Mouse (Mus musculus): ENCODE measurements around the gene Ugcg. TPM values are rescaled to one million over a fixed set of nuclear protein-coding genes. Genes with fewer than 3 reads are reported as not detected.

The Ugcg gene
- polyA plus RNA-seq, 1 experiment from 2014 or later, result 20.3 TPM

DNA sequence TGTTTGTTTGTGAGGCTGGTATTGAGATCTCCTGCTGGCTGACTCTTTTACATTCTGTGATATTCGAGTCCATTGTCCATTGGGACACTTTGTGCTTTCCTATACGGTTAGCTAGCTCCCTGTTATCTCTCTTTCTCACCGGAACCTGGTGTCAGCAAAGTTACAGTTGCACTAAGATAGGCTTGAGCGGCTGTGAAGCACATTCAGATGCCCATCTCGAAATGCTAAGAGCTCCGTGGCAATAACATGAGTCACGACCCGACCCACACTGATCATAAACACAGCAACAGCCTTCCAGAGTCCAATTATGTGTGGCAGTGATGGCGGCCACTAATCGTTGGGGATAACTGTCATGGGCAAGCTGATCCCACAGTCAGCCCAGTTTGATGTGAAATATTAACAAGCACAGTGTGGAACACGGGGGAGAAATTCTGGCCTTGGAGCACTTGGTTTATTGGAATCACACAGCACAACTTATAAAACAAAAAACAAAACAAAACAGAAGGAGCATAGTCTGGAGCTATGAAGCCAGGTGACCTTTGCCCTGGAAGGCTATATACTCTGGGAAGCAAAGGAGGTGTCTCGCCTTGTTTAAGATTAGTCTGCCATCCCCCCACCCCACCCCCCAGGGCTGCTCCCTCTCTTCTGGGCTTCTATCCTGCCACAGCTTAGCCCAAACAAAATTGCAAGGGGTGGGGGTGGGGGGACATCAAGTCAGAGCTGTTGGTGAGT, 7.5 kb downstream of the Ugcg start:
- Histone ChIP-seq H3K36me3 (ENCODE audit: control insufficient read depth, insufficient read depth) (no peaks in the 10 kb centered on the region), H3K27ac (ENCODE audit: low read depth, low read length) (peak overlapping the region; percentile 95), H3K9ac (ENCODE audit: low read depth, low read length) (peak overlapping the region; percentile 11; the same call in 1 of the 2 replicates), H3K4me3 (ENCODE audit: low read depth, low read length) (no peak overlapping the region), H3K9me3 (ENCODE audit: control insufficient read depth) (no peaks in the 10 kb centered on the region), H3K4me2 (replicated peaks; ENCODE audit: low read depth) (peak overlapping the region; percentile 56), H3K4me1 (replicated peaks; ENCODE audit: control insufficient read depth, insufficient read depth, low read length) (peaks cover 14% of the 10 kb centered on the region; the same call in 1 of the 2 replicates), H3K27me3 (replicated peaks; ENCODE audit: control insufficient read depth, insufficient read depth, low read length) (no peaks in the 10 kb centered on the region)
- WGBS, result 12% methylated on average over 12 of the region's 12 CpGs
- peak; percentile 95 for ATAC-seq
- TF ChIP-seq CTCF (IDR thresholded peaks at IDR 0.05; ENCODE audit: low read depth), result no peak

- Histone ChIP-seq H3K4me1 (replicated peaks; ENCODE audit: control insufficient read depth, insufficient read depth, low read length) (peaks cover 14% of the 10 kb centered on the region; the same call in 1 of the 2 replicates), H3K9ac (ENCODE audit: low read depth, low read length) (peak overlapping the region; percentile 11; the same call in 1 of the 2 replicates), H3K27me3 (replicated peaks; ENCODE audit: control insufficient read depth, insufficient read depth, low read length) (no peaks in the 10 kb centered on the region), H3K9me3 (ENCODE audit: control insufficient read depth) (no peaks in the 10 kb centered on the region), H3K4me2 (replicated peaks; ENCODE audit: low read depth) (peak overlapping the region; percentile 56), H3K4me3 (ENCODE audit: low read depth, low read length) (no peak overlapping the region), H3K36me3 (ENCODE audit: control insufficient read depth, insufficient read depth) (no peaks in the 10 kb centered on the region), H3K27ac (ENCODE audit: low read depth, low read length) (peak overlapping the region; percentile 95)
- WGBS, result 31% methylated on average over 6 of the region's 6 CpGs
- TF ChIP-seq CTCF (IDR thresholded peaks at IDR 0.05; ENCODE audit: low read depth), result no peak
- ATAC-seq, result peak; percentile 23; the same call in 1 of the 2 replicates
Observed at GRCm38 (mm10) chr4:59197078-59197424, 8.0 kb downstream of the Ugcg start.

DNA sequence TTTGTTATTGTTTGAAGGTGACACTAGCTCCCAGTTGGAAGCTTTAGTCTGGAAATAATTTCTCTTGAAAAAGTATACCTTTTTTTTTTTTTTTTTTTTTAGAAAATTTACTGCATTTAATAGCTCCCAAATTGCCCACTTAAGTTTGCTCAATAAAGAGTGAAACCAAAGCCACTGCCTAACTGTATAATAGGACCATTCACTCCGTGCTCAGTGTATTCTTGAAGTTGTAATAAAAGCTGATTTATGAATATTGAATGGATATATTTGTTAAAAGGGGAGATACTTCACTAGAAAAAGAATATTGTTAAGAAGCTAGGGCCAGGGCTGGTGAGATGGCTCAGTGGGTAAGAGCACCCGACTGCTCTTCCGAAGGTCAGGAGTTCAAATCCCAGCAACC, 8.4 kb downstream of the Ugcg start:
- H3K4me1 ChIP-seq (replicated peaks; ENCODE audit: control insufficient read depth, insufficient read depth, low read length), result peaks cover 14% of the 10 kb centered on the region; the same call in 1 of the 2 replicates
- H3K4me3 ChIP-seq (ENCODE audit: low read depth, low read length), result no peak overlapping the region
- no peak for ATAC-seq
- peak overlapping the region; percentile 56; the same call in 1 of the 2 replicates for H3K4me2 ChIP-seq (replicated peaks; ENCODE audit: low read depth)
- H3K9me3 ChIP-seq (ENCODE audit: control insufficient read depth), result no peaks in the 10 kb centered on the region
- no peak for TF ChIP-seq CTCF (IDR thresholded peaks at IDR 0.05; ENCODE audit: low read depth)
- no peaks in the 10 kb centered on the region for H3K36me3 ChIP-seq (ENCODE audit: control insufficient read depth, insufficient read depth)
- 55% methylated on average over 3 of the region's 3 CpGs for WGBS
- no peaks in the 10 kb centered on the region for H3K27me3 ChIP-seq (replicated peaks; ENCODE audit: control insufficient read depth, insufficient read depth, low read length)
- peak overlapping the region; percentile 95 for H3K27ac ChIP-seq (ENCODE audit: low read depth, low read length)
- no peak overlapping the region for H3K9ac ChIP-seq (ENCODE audit: low read depth, low read length)

DNA sequence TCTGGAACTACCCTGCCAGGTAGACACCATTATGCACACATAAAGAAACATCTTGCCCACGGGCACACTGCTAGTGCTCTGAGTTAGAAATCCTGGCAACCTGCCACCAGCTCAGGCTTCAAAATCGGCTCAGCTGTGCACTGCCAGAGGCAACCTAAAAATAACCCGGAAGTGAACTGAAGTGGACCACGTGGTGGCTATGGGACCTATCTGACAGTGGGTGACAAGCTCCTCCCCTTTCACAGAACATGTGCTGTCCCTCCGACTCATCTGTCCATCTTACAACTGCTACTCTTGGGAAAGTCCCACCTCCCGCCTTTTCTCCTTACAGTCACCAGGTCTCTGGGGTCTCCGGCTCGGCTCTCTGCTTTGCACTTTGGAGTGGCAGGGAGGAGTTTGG, 10.3 kb downstream of the Ugcg start:
- Histone ChIP-seq H3K27me3 (replicated peaks; ENCODE audit: control insufficient read depth, insufficient read depth, low read length) (no peaks in the 10 kb centered on the region), H3K4me3 (ENCODE audit: low read depth, low read length) (no peak overlapping the region), H3K4me2 (replicated peaks; ENCODE audit: low read depth) (0 out of 2 replicates have a peak overlapping the region, but pooled peaks have one; percentile 0), H3K9me3 (ENCODE audit: control insufficient read depth) (no peaks in the 10 kb centered on the region), H3K9ac (ENCODE audit: low read depth, low read length) (no peak overlapping the region), H3K4me1 (replicated peaks; ENCODE audit: control insufficient read depth, insufficient read depth, low read length) (peaks cover 10% of the 10 kb centered on the region; the same call in 1 of the 2 replicates), H3K36me3 (ENCODE audit: control insufficient read depth, insufficient read depth) (no peaks in the 10 kb centered on the region), H3K27ac (ENCODE audit: low read depth, low read length) (0 out of 2 replicates have a peak overlapping the region, but pooled peaks have one; percentile 7)
- 32% methylated on average over 8 of the region's 8 CpGs for WGBS
- no peak for TF ChIP-seq CTCF (IDR thresholded peaks at IDR 0.05; ENCODE audit: low read depth)
- no peak for ATAC-seq

GRCm38 (mm10) chr4:59199805-59200204, 10.7 kb downstream of the Ugcg start:
- H3K4me3 ChIP-seq (ENCODE audit: low read depth, low read length), result no peak overlapping the region
- H3K4me2 ChIP-seq (replicated peaks; ENCODE audit: low read depth), result 0 out of 2 replicates have a peak overlapping the region, but pooled peaks have one; percentile 0
- 58% methylated on average over 8 of the region's 8 CpGs for WGBS

GRCm38 (mm10) chr4:59200636-59201035, 11.6 kb downstream of the Ugcg start:
- ATAC-seq, result no peak
- Histone ChIP-seq H3K4me2 (replicated peaks; ENCODE audit: low read depth) (no peak overlapping the region), H3K27ac (ENCODE audit: low read depth, low read length) (no peak overlapping the region), H3K4me1 (replicated peaks; ENCODE audit: control insufficient read depth, insufficient read depth, low read length) (peaks cover 10% of the 10 kb centered on the region; the same call in 1 of the 2 replicates), H3K36me3 (ENCODE audit: control insufficient read depth, insufficient read depth) (no peaks in the 10 kb centered on the region), H3K9me3 (ENCODE audit: control insufficient read depth) (no peaks in the 10 kb centered on the region), H3K4me3 (ENCODE audit: low read depth, low read length) (no peak overlapping the region), H3K9ac (ENCODE audit: low read depth, low read length) (no peak overlapping the region), H3K27me3 (replicated peaks; ENCODE audit: control insufficient read depth, insufficient read depth, low read length) (no peaks in the 10 kb centered on the region)
- TF ChIP-seq CTCF (IDR thresholded peaks at IDR 0.05; ENCODE audit: low read depth), result no peak
- WGBS, result 54% methylated on average over 3 of the region's 3 CpGs

More at GRCm38 (mm10) chr4:59199805-59200204, 10.7 kb downstream of the Ugcg start:
- no peak for TF ChIP-seq CTCF (IDR thresholded peaks at IDR 0.05; ENCODE audit: low read depth)
- no peak overlapping the region for H3K9ac ChIP-seq (ENCODE audit: low read depth, low read length)
- H3K9me3 ChIP-seq (ENCODE audit: control insufficient read depth), result no peaks in the 10 kb centered on the region
- no peak overlapping the region for H3K27ac ChIP-seq (ENCODE audit: low read depth, low read length)
- H3K4me1 ChIP-seq (replicated peaks; ENCODE audit: control insufficient read depth, insufficient read depth, low read length), result peaks cover 10% of the 10 kb centered on the region; the same call in 1 of the 2 replicates
- H3K27me3 ChIP-seq (replicated peaks; ENCODE audit: control insufficient read depth, insufficient read depth, low read length), result no peaks in the 10 kb centered on the region
- no peaks in the 10 kb centered on the region for H3K36me3 ChIP-seq (ENCODE audit: control insufficient read depth, insufficient read depth)
- ATAC-seq, result no peak
